Mouse (Mus musculus): Measurements from ENCODE around the gene Kat5. TPM values are rescaled to one million over a fixed set of nuclear protein-coding genes. Genes with fewer than 3 reads are reported as not detected.

Kat5 gene
- polyA plus RNA-seq, 2 experiments: 27.4 to 115 TPM

DNA sequence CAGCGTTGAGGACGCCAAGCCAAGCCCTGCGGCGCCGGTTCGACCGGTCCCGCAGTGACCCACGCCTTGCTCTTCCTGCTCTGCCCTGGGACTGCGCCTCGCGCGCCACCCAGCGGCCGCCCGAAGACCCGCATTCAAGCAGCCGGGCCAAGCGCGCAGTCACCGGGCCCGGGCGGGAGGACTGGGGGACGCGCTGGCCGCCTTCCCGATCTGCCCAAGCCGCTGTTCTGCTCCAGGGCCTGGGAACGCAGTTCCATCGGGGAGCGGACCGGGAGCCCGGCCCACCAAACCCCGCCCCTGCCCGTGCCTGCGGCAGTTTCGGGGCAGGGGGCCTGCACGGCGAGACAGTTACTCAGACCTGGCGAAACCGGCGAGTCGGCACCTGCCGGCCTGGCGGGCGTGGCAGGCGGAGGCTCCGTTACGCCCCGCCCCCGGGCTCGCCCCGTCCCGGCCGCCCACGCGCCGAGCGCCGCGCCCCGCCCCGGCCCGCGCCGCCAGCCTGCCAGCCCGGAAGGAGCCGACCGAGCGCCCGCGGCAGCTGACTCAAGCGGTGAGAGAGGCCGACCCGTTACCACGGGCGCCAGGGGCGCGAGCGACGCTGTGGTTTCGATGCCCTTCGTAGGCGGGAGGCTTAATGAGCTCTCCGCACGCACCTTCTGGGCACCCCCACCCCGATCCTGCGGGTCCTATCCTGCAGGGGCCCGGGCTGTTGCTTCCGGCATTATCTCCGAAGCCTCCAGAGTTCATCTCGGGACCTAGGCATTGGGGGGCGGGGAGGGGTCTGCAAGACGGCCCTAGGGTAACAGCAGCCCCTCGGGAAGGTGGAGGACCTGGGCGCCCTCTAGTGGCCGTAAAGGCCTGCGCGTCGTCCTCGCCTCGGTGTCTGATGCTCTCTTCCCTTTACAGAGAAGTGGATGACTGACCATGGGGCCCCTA, 42.2 kb downstream of the Kat5 start, which contains the start of gene Ap5b1:
Ap5b1 (plus strand) TSS at position 492 of the 936 bp plus-strand sequence.
- Histone ChIP-seq H3K4me3 (replicated peaks; ENCODE audit: low read length) (peak within 1 kb of the TSS; percentile 75), H3K4me2 (replicated peaks; ENCODE audit: low read depth, low read length, severe bottlenecking) (peak within 1 kb of the TSS; percentile 96), H3K9me3 (ENCODE audit: control insufficient read depth, low read length) (no peaks in the 10 kb centered on the region), H3K4me1 (ENCODE audit: control insufficient read depth, insufficient read depth, low read length) (peaks cover 12% of the 10 kb centered on the region), H3K27ac (replicated peaks; ENCODE audit: low read depth, low read length) (peak within 1 kb of the TSS; percentile 65; the same call in 1 of the 2 replicates), H3K36me3 (ENCODE audit: control insufficient read depth, insufficient read depth, low read length) (peaks cover 10% of the 10 kb centered on the region; the same call in 1 of the 2 replicates), H3K9ac (ENCODE audit: low read depth, low read length, severe bottlenecking) (peak within 1 kb of the TSS; percentile 66), H3K27me3 (ENCODE audit: control insufficient read depth, insufficient read depth, low read length) (peaks cover 4% of the 10 kb centered on the region; the same call in 1 of the 2 replicates)
- peak; percentile 93 for ATAC-seq (ENCODE audit: low FRiP score, low read depth)
- TF ChIP-seq POLR2A (IDR thresholded peaks at IDR 0.05; ENCODE audit: borderline replicate concordance, extremely low read depth, insufficient read depth, insufficient read length): 0 out of 2 replicates have a peak, but pooled peaks have one; percentile 33
- peak; percentile 80 for DNase-seq (ENCODE audit: low spot score)
- under 1% methylated on average over 64 of the region's 102 CpGs for WGBS

DNA sequence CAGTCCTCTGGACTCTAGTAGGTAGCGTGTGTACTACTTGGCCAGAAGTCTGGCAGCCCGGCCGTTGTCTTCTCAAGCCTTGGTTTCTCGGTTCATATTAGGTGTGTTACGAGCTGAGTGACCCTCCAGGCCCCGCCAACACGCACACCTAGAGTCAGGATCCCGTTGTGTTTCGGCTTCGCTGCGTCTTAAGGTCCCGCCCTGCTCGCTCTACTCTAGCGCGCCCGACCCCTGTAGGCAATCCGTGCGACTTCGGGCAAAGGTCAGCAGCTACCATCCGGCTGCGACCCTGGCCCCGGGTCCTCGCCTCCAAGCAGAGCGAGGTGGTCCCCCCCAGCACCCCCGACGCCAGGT, 42.9 kb downstream of the Kat5 start:
- DNase-seq (ENCODE audit: low spot score): no peak
- WGBS: 2% methylated on average over 26 of the region's 26 CpGs
- H3K9ac ChIP-seq (ENCODE audit: low read depth, low read length, severe bottlenecking): peak overlapping the region; percentile 66
- peak overlapping the region; percentile 75 for H3K4me3 ChIP-seq (replicated peaks; ENCODE audit: low read length)
- peak overlapping the region; percentile 96 for H3K4me2 ChIP-seq (replicated peaks; ENCODE audit: low read depth, low read length, severe bottlenecking)
- ATAC-seq (ENCODE audit: low FRiP score, low read depth): peak; percentile 12
- no peak for TF ChIP-seq POLR2A (IDR thresholded peaks at IDR 0.05; ENCODE audit: borderline replicate concordance, extremely low read depth, insufficient read depth, insufficient read length)
- H3K27me3 ChIP-seq (ENCODE audit: control insufficient read depth, insufficient read depth, low read length): peaks cover 8% of the 10 kb centered on the region
- H3K4me1 ChIP-seq (ENCODE audit: control insufficient read depth, insufficient read depth, low read length): peaks cover 12% of the 10 kb centered on the region
- 0 out of 2 replicates have a peak overlapping the region, but pooled peaks have one; percentile 65 for H3K27ac ChIP-seq (replicated peaks; ENCODE audit: low read depth, low read length)
- H3K36me3 ChIP-seq (ENCODE audit: control insufficient read depth, insufficient read depth, low read length): peaks cover 10% of the 10 kb centered on the region; the same call in 1 of the 2 replicates
- H3K9me3 ChIP-seq (ENCODE audit: control insufficient read depth, low read length): no peaks in the 10 kb centered on the region

DNA sequence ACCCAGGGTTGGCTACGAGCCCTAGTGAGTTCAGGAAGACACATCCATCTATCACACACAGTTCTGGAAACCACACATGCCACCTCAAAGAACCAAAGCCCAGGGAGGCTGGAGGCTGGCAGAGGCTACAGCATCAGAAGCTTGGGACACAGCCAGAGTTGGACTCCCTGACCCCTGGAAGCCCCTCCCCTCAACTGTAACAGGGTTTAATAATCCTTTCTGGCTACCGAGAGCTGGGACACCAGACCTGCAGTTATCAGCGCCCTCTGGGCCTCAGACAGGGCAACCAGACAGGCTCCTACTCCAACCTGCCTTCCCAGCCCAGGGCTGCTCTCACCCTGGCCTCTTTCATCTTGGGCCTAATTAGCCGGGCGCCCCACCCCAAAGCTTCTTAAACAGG, 43.7 kb downstream of the Kat5 start:
- H3K9ac ChIP-seq (ENCODE audit: low read depth, low read length, severe bottlenecking): no peak overlapping the region
- no peaks in the 10 kb centered on the region for H3K9me3 ChIP-seq (ENCODE audit: control insufficient read depth, low read length)
- H3K27ac ChIP-seq (replicated peaks; ENCODE audit: low read depth, low read length): no peak overlapping the region
- H3K4me2 ChIP-seq (replicated peaks; ENCODE audit: low read depth, low read length, severe bottlenecking): 0 out of 2 replicates have a peak overlapping the region, but pooled peaks have one; percentile 1
- 54% methylated on average over 5 of the region's 5 CpGs for WGBS
- H3K4me1 ChIP-seq (ENCODE audit: control insufficient read depth, insufficient read depth, low read length): peaks cover 12% of the 10 kb centered on the region
- DNase-seq (ENCODE audit: low spot score) (no peak), ATAC-seq (ENCODE audit: low FRiP score, low read depth) (no peak)
- no peak overlapping the region for H3K4me3 ChIP-seq (replicated peaks; ENCODE audit: low read length)
- peaks cover 10% of the 10 kb centered on the region; the same call in 1 of the 2 replicates for H3K36me3 ChIP-seq (ENCODE audit: control insufficient read depth, insufficient read depth, low read length)
- peaks cover 17% of the 10 kb centered on the region for H3K27me3 ChIP-seq (ENCODE audit: control insufficient read depth, insufficient read depth, low read length)
- TF ChIP-seq POLR2A (IDR thresholded peaks at IDR 0.05; ENCODE audit: borderline replicate concordance, extremely low read depth, insufficient read depth, insufficient read length): no peak

DNA sequence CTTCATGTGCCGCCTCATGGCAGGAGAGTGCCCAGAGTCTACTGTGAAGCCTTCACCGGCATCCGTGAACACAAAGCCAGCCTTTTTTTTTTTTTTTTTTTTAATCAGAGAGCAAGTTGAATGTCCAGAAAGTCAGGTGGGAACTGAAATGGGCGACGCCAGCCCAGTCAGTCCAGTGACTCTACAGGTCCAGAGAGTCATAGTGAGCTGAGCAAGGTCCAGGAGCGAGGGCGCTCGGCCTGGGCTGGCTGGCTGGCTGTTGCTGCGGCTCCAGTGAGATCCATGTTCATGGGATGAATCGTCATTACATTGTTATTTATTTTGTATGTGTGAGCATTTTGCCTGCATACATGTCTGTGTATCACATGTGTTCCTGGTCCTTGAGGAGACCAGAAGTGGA, 47.3 kb downstream of the Kat5 start:
- Histone ChIP-seq H3K4me2 (replicated peaks; ENCODE audit: low read depth, low read length, severe bottlenecking) (no peak overlapping the region), H3K4me3 (replicated peaks; ENCODE audit: low read length) (no peak overlapping the region), H3K36me3 (ENCODE audit: control insufficient read depth, insufficient read depth, low read length) (no peaks in the 10 kb centered on the region), H3K4me1 (ENCODE audit: control insufficient read depth, insufficient read depth, low read length) (peaks cover 16% of the 10 kb centered on the region), H3K27ac (replicated peaks; ENCODE audit: low read depth, low read length) (no peak overlapping the region), H3K9me3 (ENCODE audit: control insufficient read depth, low read length) (no peaks in the 10 kb centered on the region), H3K27me3 (ENCODE audit: control insufficient read depth, insufficient read depth, low read length) (peaks cover 52% of the 10 kb centered on the region), H3K9ac (ENCODE audit: low read depth, low read length, severe bottlenecking) (no peak overlapping the region)
- WGBS: 87% methylated on average over 10 of the region's 10 CpGs
- TF ChIP-seq POLR2A (IDR thresholded peaks at IDR 0.05; ENCODE audit: borderline replicate concordance, extremely low read depth, insufficient read depth, insufficient read length): no peak
- ATAC-seq (ENCODE audit: low FRiP score, low read depth): no peak
- no peak for DNase-seq (ENCODE audit: low spot score)

DNA sequence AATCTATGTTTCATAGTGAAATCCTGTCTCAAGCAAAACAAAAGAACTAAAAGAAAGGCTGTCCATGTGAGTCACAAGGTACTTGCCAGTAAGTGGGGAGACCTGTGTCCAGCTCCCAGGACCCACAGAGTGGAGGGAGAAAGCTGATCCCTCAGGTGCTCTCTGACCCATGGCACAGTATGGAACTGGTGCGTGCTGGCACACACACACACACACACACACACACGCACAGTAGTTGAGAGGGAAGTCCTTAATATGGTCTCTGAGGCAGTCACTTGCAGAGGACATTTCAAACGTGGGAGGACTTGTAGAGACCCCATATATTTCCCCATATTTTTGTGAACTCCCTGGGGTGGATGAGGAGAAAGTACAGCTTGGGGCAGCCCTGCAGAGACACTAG, 48.2 kb downstream of the Kat5 start:
- Histone ChIP-seq H3K9me3 (ENCODE audit: control insufficient read depth, low read length) (no peaks in the 10 kb centered on the region), H3K4me3 (replicated peaks; ENCODE audit: low read length) (no peak overlapping the region), H3K4me1 (ENCODE audit: control insufficient read depth, insufficient read depth, low read length) (peaks cover 14% of the 10 kb centered on the region), H3K4me2 (replicated peaks; ENCODE audit: low read depth, low read length, severe bottlenecking) (no peak overlapping the region), H3K27me3 (ENCODE audit: control insufficient read depth, insufficient read depth, low read length) (peaks cover 59% of the 10 kb centered on the region), H3K36me3 (ENCODE audit: control insufficient read depth, insufficient read depth, low read length) (no peaks in the 10 kb centered on the region), H3K9ac (ENCODE audit: low read depth, low read length, severe bottlenecking) (no peak overlapping the region), H3K27ac (replicated peaks; ENCODE audit: low read depth, low read length) (no peak overlapping the region)
- DNase-seq (ENCODE audit: low spot score): no peak
- ATAC-seq (ENCODE audit: low FRiP score, low read depth): no peak
- 37% methylated on average over 3 of the region's 3 CpGs for WGBS
- TF ChIP-seq POLR2A (IDR thresholded peaks at IDR 0.05; ENCODE audit: borderline replicate concordance, extremely low read depth, insufficient read depth, insufficient read length): no peak

Measured in limb, embryonic 14.5 days (tissue).